In the genomic region with DNA sequence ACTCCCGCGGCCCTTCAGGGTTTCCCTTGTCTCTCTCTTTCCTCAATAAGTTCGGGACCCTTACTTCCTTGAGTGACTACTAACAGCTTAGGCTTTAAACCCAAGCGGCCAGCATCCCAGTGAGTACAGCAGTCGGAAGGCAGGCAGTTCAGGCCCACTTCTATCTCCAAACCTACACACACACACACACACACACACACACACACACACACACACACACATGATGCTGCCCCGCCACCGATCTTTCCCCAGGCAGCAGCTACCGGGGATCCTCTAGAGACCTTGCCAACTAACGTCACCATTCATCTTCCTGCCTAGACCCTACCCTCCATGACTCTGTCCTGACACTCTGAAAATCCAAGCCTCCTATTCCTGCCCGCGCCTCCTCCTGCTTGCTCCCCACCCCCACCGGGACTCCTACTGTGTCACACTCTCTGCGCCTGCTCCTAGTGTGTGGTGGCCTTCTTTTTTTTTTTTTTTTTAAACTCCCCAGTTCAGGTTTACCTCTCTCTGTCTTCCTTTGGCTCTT, we compare ENCODE assay signal across 8 mouse cellular contexts. TPM values are rescaled to one million over a fixed set of nuclear protein-coding genes. Genes with fewer than 3 reads are reported as not detected.
DNase-seq lines count a peak whose midpoint lies in the region; ATAC-seq and TF ChIP-seq lines count a peak whose summit lies in the region.

No protein-coding gene starts in this region.

- TF ChIP-seq POLR2A in olfactory bulb, adult 2 months (IDR thresholded peaks at IDR 0.05; ENCODE audit: insufficient read depth, low read depth, low read length), result no peak

- in situ Hi-C loops in ES-E14 (cut with MboI; ENCODE audit: low sequenced_read_pairs in 2 of 2, unreplicated experiment in 2 of 2), result no loop called here

- H3K4me1 ChIP-seq in ES-E14 (ENCODE audit: control insufficient read depth in 2 of 2, insufficient read depth in 2 of 2, low read length in 2 of 2, poor library complexity in 1 of 2), result peaks cover 1 to 25% of the 10 kb centered on the region in 2 experiments; a peak in 3 of 4 replicates
- peaks cover 49% of the 10 kb centered on the region for H3K4me1 ChIP-seq in liver, postnatal 0 days (ENCODE audit: insufficient read depth)
- H3K4me1 ChIP-seq in olfactory bulb, adult 2 months (ENCODE audit: control insufficient read depth, insufficient read depth, low read length), result peaks cover 18% of the 10 kb centered on the region; the same call in 1 of the 2 replicates

- peak; percentile 61 for DNase-seq in 3T3-L1 (ENCODE audit: low read depth, low spot score)
- no peak for DNase-seq in ES-E14 (ENCODE audit: low read depth, low spot score)
- DNase-seq in cerebellum, adult 9-11 months, result peak; percentile 80
- peak; percentile 56 for DNase-seq in gastrocnemius, postnatal 25 days
- peak; percentile 64 to 73 for DNase-seq in kidney, adult 8-10 months
- peak; percentile 65 for DNase-seq in liver, postnatal 0 days

- peak overlapping the region; percentile 92 for H3K4me2 ChIP-seq in liver, postnatal 0 days (ENCODE audit: low read depth, low read length)

- H3K27ac ChIP-seq in ES-E14 (ENCODE audit: insufficient read depth, low read depth, low read length, poor library complexity, severe bottlenecking), result peak overlapping the region; percentile 90; the same call in 1 of the 2 replicates
- H3K27ac ChIP-seq in liver, postnatal 0 days (ENCODE audit: low read depth), result peak overlapping the region; percentile 98
- peak overlapping the region; percentile 67 for H3K27ac ChIP-seq in olfactory bulb, adult 2 months (ENCODE audit: insufficient read depth, low read depth, low read length)

- peaks cover 8% of the 10 kb centered on the region for H3K36me3 ChIP-seq in ES-E14 (ENCODE audit: control insufficient read depth, insufficient read depth, low read length, poor library complexity, severe bottlenecking)
- peaks cover 12% of the 10 kb centered on the region for H3K36me3 ChIP-seq in liver, postnatal 0 days (replicated peaks; ENCODE audit: insufficient read depth, low read length)

- H3K9ac ChIP-seq in ES-E14 (ENCODE audit: insufficient read depth, low read depth, low read length, poor library complexity, severe bottlenecking), result peak overlapping the region; percentile 89
- peak overlapping the region; percentile 83 for H3K9ac ChIP-seq in liver, postnatal 0 days (replicated peaks)

- TF ChIP-seq EP300 in liver, postnatal 0 days (IDR thresholded peaks at IDR 0.05; ENCODE audit: low read depth), result no peak

- TF ChIP-seq CTCF in liver, postnatal 0 days (IDR thresholded peaks at IDR 0.05; ENCODE audit: low read depth), result no peak
- TF ChIP-seq CTCF in olfactory bulb, adult 2 months (IDR thresholded peaks at IDR 0.05; ENCODE audit: insufficient read depth, low read depth, low read length), result no peak

- no peaks in the 10 kb centered on the region for H3K9me3 ChIP-seq in ES-E14 (ENCODE audit: control insufficient read depth, insufficient read depth, low read depth, low read length)
- H3K9me3 ChIP-seq in liver, postnatal 0 days (ENCODE audit: low read length), result no peaks in the 10 kb centered on the region

- 6% methylated on average over 13 of the region's 13 CpGs for WGBS in liver, postnatal 0 days (ENCODE audit: insufficient replicate concordance)
- 2% methylated on average over 13 of the region's 13 CpGs for WGBS in olfactory bulb, adult 2 months

- peak overlapping the region; percentile 84 to 91 for H3K4me3 ChIP-seq in ES-E14 (ENCODE audit: insufficient read depth in 1 of 2, low read depth in 1 of 2, low read length in 2 of 2, poor library complexity in 1 of 2, severe bottlenecking in 1 of 2)
- H3K4me3 ChIP-seq in liver, postnatal 0 days (ENCODE audit: low read depth, low read length), result peak overlapping the region; percentile 91
- peak overlapping the region; percentile 88 for H3K4me3 ChIP-seq in olfactory bulb, adult 2 months (ENCODE audit: insufficient read depth, low read depth, low read length)

- no peaks in the 10 kb centered on the region for H3K27me3 ChIP-seq in liver, postnatal 0 days (ENCODE audit: insufficient read depth, low read length)

- no peak for ATAC-seq in liver, postnatal 0 days
- ATAC-seq in megakaryocyte-erythroid progenitor cell, adult 5-6 weeks (replicated peaks; ENCODE audit: low FRiP score, low TSS enrichment, poor library complexity, severe bottlenecking), result no peak

TF ChIP-seq in ES-E14, 5 proteins besides CTCF, POLR2A, EP300 and RAD21:
- TF ChIP-seq HCFC1 (IDR thresholded peaks at IDR 0.05; ENCODE audit: borderline replicate concordance, insufficient read depth, low read length) (no peak), ZNF384 (IDR thresholded peaks at IDR 0.05; ENCODE audit: low read depth, low read length) (peak; percentile 65)

RNA-seq across cellular contexts. Expression of gene Sertad1, which starts 1.1 kb away (rescaled TPM):
- 13.1 and 25.1 TPM in 2 replicates for total RNA-seq in ES-E14 (2012; rRNA removed)
- 1 to 10 TPM; 6.8 to 7.5 TPM for total RNA-seq in gastrocnemius, postnatal 25 days (2021)
- 18.3 and 18.5 TPM in 2 replicates for polyA plus RNA-seq in liver, postnatal 0 days (2015; fragmentation: Nextera tagmentation; extraction: Ambion mirVana)
- not detected in 2 replicates for polyA plus RNA-seq in olfactory bulb, adult 2 months (2012; ENCODE audit: insufficient read depth, insufficient read length, low replicate concordance, missing spikeins)
- 2.0 and 6.6 TPM in 2 replicates for total RNA-seq in megakaryocyte-erythroid progenitor cell, adult 5-6 weeks (2014; fragmentation: Nextera tagmentation)
- total RNA-seq in megakaryocyte-erythroid progenitor cell, adult 5-6 weeks (2017), result 9.7 and 11.3 TPM in 2 replicates

RNA-seq across cellular contexts. Expression of gene Prx, which starts 11.3 kb away (rescaled TPM):
- total RNA-seq in ES-E14 (2012; rRNA removed), result 10.0 TPM in 2 replicates
- total RNA-seq in gastrocnemius, postnatal 25 days (2021), result 10 to 100 TPM; 11.6 to 13.0 TPM
- polyA plus RNA-seq in liver, postnatal 0 days (2015; fragmentation: Nextera tagmentation; extraction: Ambion mirVana), result 0.25 and 0.28 TPM in 2 replicates
- polyA plus RNA-seq in olfactory bulb, adult 2 months (2012; ENCODE audit: insufficient read depth, insufficient read length, low replicate concordance, missing spikeins), result not detected in 2 replicates
- 0.77 and 1.9 TPM in 2 replicates for total RNA-seq in megakaryocyte-erythroid progenitor cell, adult 5-6 weeks (2014; fragmentation: Nextera tagmentation)
- 1.3 and 1.4 TPM in 2 replicates for total RNA-seq in megakaryocyte-erythroid progenitor cell, adult 5-6 weeks (2017)

RNA-seq across cellular contexts. Expression of gene Sertad3, which starts 14.2 kb away (rescaled TPM):
- 5.4 and 6.2 TPM in 2 replicates for total RNA-seq in ES-E14 (2012; rRNA removed)
- 1 to 10 TPM; 3.8 to 7.3 TPM for total RNA-seq in gastrocnemius, postnatal 25 days (2021)
- polyA plus RNA-seq in liver, postnatal 0 days (2015; fragmentation: Nextera tagmentation; extraction: Ambion mirVana), result 16.2 and 17.0 TPM in 2 replicates
- not detected in 2 replicates for polyA plus RNA-seq in olfactory bulb, adult 2 months (2012; ENCODE audit: insufficient read depth, insufficient read length, low replicate concordance, missing spikeins)
- total RNA-seq in megakaryocyte-erythroid progenitor cell, adult 5-6 weeks (2014; fragmentation: Nextera tagmentation), result 4.8 and 10.1 TPM in 2 replicates
- 4.3 and 12.5 TPM in 2 replicates for total RNA-seq in megakaryocyte-erythroid progenitor cell, adult 5-6 weeks (2017)

RNA-seq across cellular contexts. Expression of gene Hipk4, which starts 35.3 kb away (rescaled TPM):
- total RNA-seq in ES-E14 (2012; rRNA removed), result 1.7 and 2.1 TPM in 2 replicates
- under 1 TPM; 0.13 to 0.18 TPM for total RNA-seq in gastrocnemius, postnatal 25 days (2021)
- polyA plus RNA-seq in liver, postnatal 0 days (2015; fragmentation: Nextera tagmentation; extraction: Ambion mirVana), result 0.04 TPM in 1 of 2 replicates, not detected in the other
- not detected in 2 replicates for polyA plus RNA-seq in olfactory bulb, adult 2 months (2012; ENCODE audit: insufficient read depth, insufficient read length, low replicate concordance, missing spikeins)
- 2.4 and 2.6 TPM in 2 replicates for total RNA-seq in megakaryocyte-erythroid progenitor cell, adult 5-6 weeks (2014; fragmentation: Nextera tagmentation)
- total RNA-seq in megakaryocyte-erythroid progenitor cell, adult 5-6 weeks (2017), result 0.23 TPM in 1 of 2 replicates, not detected in the other

RNA-seq across cellular contexts. Expression of gene Blvrb, which starts 40.0 kb away (rescaled TPM):
- total RNA-seq in ES-E14 (2012; rRNA removed), result 22.0 and 29.6 TPM in 2 replicates
- total RNA-seq in gastrocnemius, postnatal 25 days (2021), result 10 to 100 TPM; 11.0 to 17.2 TPM
- 372 and 407 TPM in 2 replicates for polyA plus RNA-seq in liver, postnatal 0 days (2015; fragmentation: Nextera tagmentation; extraction: Ambion mirVana)
- polyA plus RNA-seq in olfactory bulb, adult 2 months (2012; ENCODE audit: insufficient read depth, insufficient read length, low replicate concordance, missing spikeins), result not detected in 2 replicates
- total RNA-seq in megakaryocyte-erythroid progenitor cell, adult 5-6 weeks (2014; fragmentation: Nextera tagmentation), result 667 and 741 TPM in 2 replicates
- 183 and 213 TPM in 2 replicates for total RNA-seq in megakaryocyte-erythroid progenitor cell, adult 5-6 weeks (2017)
